Mouse (Mus musculus) myocyte (in vitro differentiated cells): Measurements from ENCODE around the gene Camk2b. TPM values are rescaled to one million over a fixed set of nuclear protein-coding genes. Genes with fewer than 3 reads are reported as not detected.

Experiments used
- H3K27me3 ChIP-seq: one replicate; pipeline ENCODE4 v1.6.1; 2011; ENCODE audit not compliant: control insufficient read depth, insufficient read depth, insufficient read length
- H3K36me3 ChIP-seq: one replicate; pipeline ENCODE4 v1.6.1; 2011; ENCODE audit not compliant: control insufficient read depth, insufficient read depth
- H3K4me2 ChIP-seq: one replicate; pipeline ENCODE4 v1.6.1; 2011; ENCODE audit warnings: low read depth, control low read depth
- H3K4me3 ChIP-seq: one replicate; pipeline ENCODE4 v1.5.1; 2011; ENCODE audit warnings: mild to moderate bottlenecking, control low read depth, moderate library complexity
- H3K79me2 ChIP-seq: one replicate; pipeline ENCODE4 v1.6.1; 2011; ENCODE audit not compliant: control insufficient read depth, insufficient read depth
- H3ac ChIP-seq: one replicate; pipeline ENCODE4 v1.6.1; 2011; ENCODE audit not compliant: control insufficient read depth, insufficient read length
- CEBPB ChIP-seq: IDR thresholded peaks from 2 replicates; pipeline ENCODE4 v1.6.1; 2011; ENCODE audit warnings: mild to moderate bottlenecking, moderate library complexity; ENCODE audit not compliant: poor library complexity, insufficient read depth, severe bottlenecking
- E2F4 ChIP-seq: IDR thresholded peaks from one replicate; pipeline ENCODE4 v1.6.1; 2011; ENCODE audit warnings: mild to moderate bottlenecking, control low read depth, moderate library complexity; ENCODE audit not compliant: insufficient read depth
- MAX ChIP-seq: IDR thresholded peaks from one replicate; pipeline ENCODE4 v1.6.1; 2011; ENCODE audit warnings: low read depth, mild to moderate bottlenecking, control low read depth
- MYOD1 ChIP-seq, 3 experiments: IDR thresholded peaks; one replicate each; pipeline ENCODE4 v1.6.1; 2011; ENCODE audit warnings: control low read depth in 2 of 3, low read depth in 2 of 3, mild to moderate bottlenecking in 2 of 3, moderate library complexity in 1 of 3; ENCODE audit not compliant: insufficient read length in 2 of 3, control insufficient read depth in 1 of 3
- MYOG ChIP-seq, 3 experiments: IDR thresholded peaks; one replicate each; pipeline ENCODE4 v1.6.1; 2011; ENCODE audit warnings: control low read depth in 2 of 3, low read depth in 2 of 3, mild to moderate bottlenecking in 2 of 3; ENCODE audit not compliant: insufficient read length in 2 of 3, control insufficient read depth in 1 of 3, insufficient read depth in 1 of 3
- POLR2A ChIP-seq: IDR thresholded peaks from one replicate; pipeline ENCODE4 v1.6.1; 2011; ENCODE audit warnings: low read depth, mild to moderate bottlenecking, control low read depth, moderate library complexity; ENCODE audit not compliant: insufficient read length
- POLR2AphosphoS2 ChIP-seq: IDR thresholded peaks from one replicate; pipeline ENCODE4 v1.6.1; 2011; ENCODE audit warnings: low read depth, control low read depth; ENCODE audit not compliant: insufficient read length
- REST ChIP-seq: IDR thresholded peaks from one replicate; pipeline ENCODE4 v1.6.1; 2011; ENCODE audit warnings: mild to moderate bottlenecking, control low read depth, moderate library complexity; ENCODE audit not compliant: insufficient read depth, insufficient read length
- SRF ChIP-seq: IDR thresholded peaks from one replicate; pipeline ENCODE4 v1.6.1; 2011; ENCODE audit warnings: low read depth; ENCODE audit not compliant: control insufficient read depth, insufficient read length
- TCF12 ChIP-seq: IDR thresholded peaks from one replicate; pipeline ENCODE4 v1.6.1; 2011; ENCODE audit warnings: mild to moderate bottlenecking, control low read depth; ENCODE audit not compliant: poor library complexity, insufficient read depth, severe bottlenecking
- TCF3 ChIP-seq: IDR thresholded peaks from one replicate; pipeline ENCODE4 v1.6.1; 2011; ENCODE audit warnings: low read depth, control low read depth; ENCODE audit not compliant: insufficient read length
- USF1 ChIP-seq: IDR thresholded peaks from one replicate; pipeline ENCODE4 v1.6.1; 2011; ENCODE audit warnings: low read depth, mild to moderate bottlenecking, control low read depth, moderate library complexity
- polyA plus RNA-seq: library from polyadenylated mRNA; unstranded; fragments of >200 nt; fragmentation: generic; extraction: Trizol; gene quantifications from one replicate; pipeline ENCODE4 v1.2.1, GENCODE M21; 2012; ENCODE audit warnings: missing spikeins

Gene Camk2b
- polyA plus RNA-seq, 1 experiment = 1.5 TPM

- TF ChIP-seq REST = no peak
- TF ChIP-seq TCF3 = no peak
- no peak for TF ChIP-seq CEBPB
- TF ChIP-seq POLR2A = no peak
- no peak for TF ChIP-seq MYOD1 (IDR thresholded peaks at IDR 0.05; ENCODE audit: control insufficient read depth in 1 of 3, insufficient read length in 2 of 3, low read depth in 2 of 3)
- TF ChIP-seq SRF = no peak
- no peak for TF ChIP-seq E2F4
- TF ChIP-seq POLR2AphosphoS2 = no peak
- TF ChIP-seq MAX = no peak
- no peak for TF ChIP-seq TCF12
- no peak for TF ChIP-seq MYOG (IDR thresholded peaks at IDR 0.05; ENCODE audit: control insufficient read depth in 1 of 3, insufficient read depth in 1 of 3, insufficient read length in 2 of 3, low read depth in 2 of 3)
- TF ChIP-seq USF1 = no peak
- Histone ChIP-seq H3K36me3 (no peaks in the 10 kb centered on the region), H3K79me2 (no peaks in the 10 kb centered on the region), H3K4me2 (no peak overlapping the region), H3K4me3 (no peak overlapping the region), H3K27me3 (no peaks in the 10 kb centered on the region), H3ac (no peak overlapping the region)
Measured at GRCm38 (mm10) chr11:6003046-6003639, 63.0 kb downstream of the Camk2b start.

DNA sequence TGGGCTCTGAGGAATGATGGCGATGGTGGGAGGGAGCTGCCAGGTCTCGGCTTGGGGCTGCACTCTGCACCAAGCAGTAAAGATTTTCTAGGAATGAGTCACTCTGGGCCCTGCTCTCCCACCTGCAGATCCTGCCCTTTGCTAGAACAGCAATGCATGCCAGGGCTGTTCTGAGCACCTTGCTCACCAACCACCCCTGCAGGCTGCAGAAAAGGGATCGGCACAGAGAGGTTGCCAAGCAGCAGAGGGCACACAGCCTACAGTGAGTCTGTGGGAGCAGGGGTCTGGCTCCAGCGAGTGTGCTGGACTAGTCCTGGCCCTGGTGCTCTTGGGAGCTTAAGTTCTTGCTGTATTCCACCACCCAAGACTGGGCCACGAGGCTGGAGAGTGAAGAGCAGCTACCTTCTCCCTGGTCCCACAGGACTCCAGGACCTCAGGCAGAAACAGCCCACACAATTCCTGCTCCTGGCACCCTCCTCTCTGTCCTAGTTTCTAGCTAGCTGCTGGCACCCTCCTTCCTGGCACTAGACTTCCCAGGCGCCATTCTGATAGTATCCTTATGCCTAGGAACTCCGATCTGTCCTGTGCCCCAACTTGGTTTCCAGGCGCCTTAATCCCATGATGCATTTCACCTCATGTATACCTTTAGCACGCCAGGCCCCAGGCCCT is 64.0 kb downstream of the Camk2b start:
- TF ChIP-seq E2F4 (no peak), TCF12 (no peak), MAX (no peak), REST (no peak), TCF3 (no peak), CEBPB (no peak), MYOG (IDR thresholded peaks at IDR 0.05; ENCODE audit: control insufficient read depth in 1 of 3, insufficient read depth in 1 of 3, insufficient read length in 2 of 3, low read depth in 2 of 3) (no peak), POLR2AphosphoS2 (no peak), MYOD1 (IDR thresholded peaks at IDR 0.05; ENCODE audit: control insufficient read depth in 1 of 3, insufficient read length in 2 of 3, low read depth in 2 of 3) (no peak), POLR2A (no peak), SRF (no peak), USF1 (no peak)

GRCm38 (mm10) chr11:6000961-6001682 is 65.0 kb downstream of the Camk2b start:
- Histone ChIP-seq H3ac (no peak overlapping the region), H3K4me2 (peak overlapping the region; percentile 69), H3K36me3 (no peaks in the 10 kb centered on the region), H3K27me3 (no peaks in the 10 kb centered on the region), H3K4me3 (no peak overlapping the region), H3K79me2 (no peaks in the 10 kb centered on the region)
- TF ChIP-seq POLR2AphosphoS2 (no peak), TCF12 (no peak), POLR2A (no peak), E2F4 (no peak), TCF3 (no peak), SRF (no peak)

More for the DNA sequence above, 64.0 kb downstream of the Camk2b start:
- Histone ChIP-seq H3K4me3 (no peak overlapping the region), H3K4me2 (no peak overlapping the region), H3K27me3 (no peaks in the 10 kb centered on the region), H3K79me2 (no peaks in the 10 kb centered on the region), H3ac (no peak overlapping the region), H3K36me3 (no peaks in the 10 kb centered on the region)

DNA sequence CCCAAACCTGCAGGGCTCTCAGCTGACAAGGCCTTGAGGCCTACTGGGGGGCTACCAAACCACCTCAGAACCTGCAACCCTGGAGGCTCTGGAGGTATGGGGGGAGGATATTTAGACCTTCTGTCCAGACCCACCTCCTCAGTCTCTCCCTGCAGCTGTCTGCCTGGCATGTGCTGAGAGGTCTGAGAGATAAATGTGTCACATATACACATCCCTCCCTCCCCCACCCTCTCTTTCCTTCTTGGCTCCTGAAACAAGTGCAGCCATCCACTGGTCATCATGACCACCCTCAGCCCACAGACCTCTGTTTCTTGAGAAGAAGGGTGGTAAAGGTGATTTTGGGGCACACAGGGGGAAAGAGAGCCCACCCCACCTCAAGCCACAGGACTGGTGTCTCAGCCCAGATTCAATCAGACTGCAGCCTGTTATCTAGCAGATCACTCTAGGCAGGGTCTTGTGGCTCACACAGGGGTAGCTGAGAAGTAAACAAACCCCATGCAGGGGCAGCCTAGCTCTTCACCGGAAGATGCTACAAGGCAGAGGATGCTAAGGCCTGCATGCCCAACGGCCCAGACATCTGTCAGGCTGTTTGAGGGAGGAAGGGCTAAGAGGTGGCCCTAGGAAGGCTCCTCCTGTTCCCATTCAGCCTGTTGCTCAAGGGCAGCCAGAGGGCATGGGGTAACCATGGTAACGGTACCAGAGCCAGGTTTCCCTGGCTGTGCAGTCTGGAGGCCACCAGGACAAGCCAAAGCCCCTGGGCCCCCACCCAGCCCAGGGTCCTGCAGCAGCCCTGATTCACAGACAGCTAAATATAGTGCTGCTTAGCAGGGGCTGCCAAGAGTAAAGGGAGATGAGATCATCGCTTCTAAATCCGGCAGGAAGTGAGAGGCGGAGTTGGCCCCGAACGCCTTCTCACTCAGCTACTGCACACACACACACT is 66.1 kb downstream of the Camk2b start:
- Histone ChIP-seq H3K4me3 (no peak overlapping the region), H3K4me2 (peak overlapping the region; percentile 69), H3K27me3 (no peaks in the 10 kb centered on the region), H3ac (no peak overlapping the region), H3K36me3 (no peaks in the 10 kb centered on the region), H3K79me2 (no peaks in the 10 kb centered on the region)
- TF ChIP-seq MYOD1 (IDR thresholded peaks at IDR 0.05; ENCODE audit: control insufficient read depth in 1 of 3, insufficient read length in 2 of 3, low read depth in 2 of 3) (peak in 2 of 3 experiments; percentile 62 to 78), POLR2A (no peak), MYOG (IDR thresholded peaks at IDR 0.05; ENCODE audit: control insufficient read depth in 1 of 3, insufficient read depth in 1 of 3, insufficient read length in 2 of 3, low read depth in 2 of 3) (peak in 2 of 3 experiments; percentile 7 to 53), SRF (peak; percentile 64)
